Mouse (Mus musculus) spleen, adult 2 months (tissue): Measurements from ENCODE around the gene Smarca4. TPM values are rescaled to one million over a fixed set of nuclear protein-coding genes. Genes with fewer than 3 reads are reported as not detected.

Experiments used
- DNase-seq, 2 experiments: peaks; one replicate each; pipeline versions ENCODE4 v3.0.0 to v3.0.0-alpha.2; 2012 to 2021; ENCODE audit warnings: low spot score in 2 of 2, low read depth in 1 of 2
- H3K27ac ChIP-seq: fragments of 200-500 bp; 2 replicates; pipeline ENCODE4 v1.5.1; 2012; ENCODE audit warnings: low read length, inconsistent platforms; ENCODE audit not compliant: insufficient read depth
- H3K27me3 ChIP-seq: fragments of 200-500 bp; 2 replicates; pipeline ENCODE4 v1.6.1; 2012; ENCODE audit warnings: mild to moderate bottlenecking, moderate library complexity, low read length, inconsistent platforms; ENCODE audit not compliant: control insufficient read depth, insufficient read depth
- H3K36me3 ChIP-seq: fragments of 200-500 bp; 2 replicates; pipeline ENCODE4 v1.6.1; 2012; ENCODE audit warnings: mild to moderate bottlenecking, low read length, inconsistent platforms; ENCODE audit not compliant: control insufficient read depth, insufficient read depth
- H3K4me1 ChIP-seq: fragments of 200-500 bp; 2 replicates; pipeline ENCODE4 v1.6.1; 2011; ENCODE audit warnings: inconsistent platforms; ENCODE audit not compliant: control insufficient read depth, insufficient read depth, insufficient read length
- H3K4me3 ChIP-seq: fragments of 200-500 bp; 2 replicates; pipeline ENCODE4 v1.5.1; 2011; ENCODE audit warnings: mild to moderate bottlenecking, inconsistent platforms; ENCODE audit not compliant: insufficient read depth, insufficient read length; ENCODE audit errors: extremely low read depth
- CTCF ChIP-seq: fragments of 200-500 bp; IDR thresholded peaks from 2 replicates; pipeline ENCODE4 v1.5.1; 2011; ENCODE audit warnings: mild to moderate bottlenecking, inconsistent platforms; ENCODE audit not compliant: insufficient read depth, insufficient read length, insufficient replicate concordance; ENCODE audit errors: extremely low read depth
- POLR2A ChIP-seq: fragments of 200-500 bp; IDR thresholded peaks from 2 replicates; pipeline ENCODE4 v1.6.1; 2011; ENCODE audit warnings: low read depth, low read length, inconsistent platforms
- WGBS: fragments of 180-500 bp; shearing (Covaris S2); methylation state at CpG from one replicate; pipeline ENCODE4 v1.1.7; 2018; 5-methylcytosine and 5-hydroxymethylcytosine counted together
- polyA plus RNA-seq: library from polyadenylated mRNA; depleted of rRNA; stranded (reverse); fragments of >200 nt; gene quantifications from 2 replicates; pipeline ENCODE4 v1.2.3, GENCODE M21; 2012

Smarca4 gene
- polyA plus RNA-seq, 1 experiment, result 30.2 TPM

DNA sequence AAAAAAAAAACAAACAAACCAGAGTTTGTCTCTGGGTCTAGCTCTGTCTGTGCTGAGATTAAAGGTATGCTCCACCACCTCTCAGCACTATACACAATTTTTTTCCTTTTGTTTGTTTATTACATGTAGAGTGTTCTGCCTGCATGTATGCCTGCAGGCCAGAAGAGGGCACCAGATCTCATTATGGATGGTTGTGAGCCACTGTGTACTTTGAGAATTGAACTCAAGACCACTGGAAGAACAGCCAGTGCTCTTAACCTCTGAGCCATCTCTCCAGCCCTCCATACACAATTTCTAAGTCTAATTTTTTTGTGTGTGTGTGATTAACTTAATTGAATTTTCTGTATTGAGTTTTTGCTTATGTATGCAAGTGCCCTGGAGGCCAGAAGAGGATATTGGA lies 10.6 kb downstream of the Smarca4 start:
- H3K4me1 ChIP-seq, result peaks cover 20% of the 10 kb centered on the region; the same call in 1 of the 2 replicates
- H3K4me3 ChIP-seq, result no peak overlapping the region
- peak overlapping the region; percentile 18; the same call in 1 of the 2 replicates for H3K27ac ChIP-seq
- no peak for DNase-seq
- H3K36me3 ChIP-seq, result no peaks in the 10 kb centered on the region
- no peaks in the 10 kb centered on the region for H3K27me3 ChIP-seq
- TF ChIP-seq POLR2A, result no peak
- TF ChIP-seq CTCF, result no peak

DNA sequence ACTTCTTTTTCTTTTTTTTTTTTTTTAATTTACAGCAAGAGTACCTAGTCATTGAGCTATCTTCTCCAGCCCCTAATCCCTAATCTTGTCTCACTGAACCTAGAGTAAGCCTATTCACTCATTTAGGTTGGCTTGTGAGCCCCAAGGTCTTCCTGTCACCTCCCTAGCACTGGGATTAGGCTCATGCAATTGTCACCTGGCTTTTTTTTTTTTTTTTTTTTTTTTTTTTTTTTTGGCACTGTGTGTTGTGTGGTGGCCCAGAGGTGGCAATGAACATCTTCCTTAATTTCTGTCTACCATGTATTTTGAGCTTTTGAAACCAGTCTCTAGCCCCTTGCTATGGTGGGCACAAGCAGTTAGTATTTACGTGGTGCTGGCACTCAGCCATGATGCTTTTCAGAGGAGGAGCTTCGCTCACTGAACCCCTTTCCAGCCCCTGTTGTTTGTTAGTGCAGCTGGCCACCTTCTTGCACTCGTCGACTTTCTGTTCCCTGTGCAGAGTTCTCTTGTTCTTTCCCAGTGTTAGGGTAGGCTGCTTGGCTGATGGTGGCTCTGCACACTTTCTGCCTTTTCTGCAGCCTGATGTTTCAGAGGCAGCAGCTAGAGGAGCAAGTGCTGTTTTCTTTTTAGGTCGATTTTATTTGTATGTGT lies 11.3 kb downstream of the Smarca4 start:
- 32% methylated on average over 5 of the region's 5 CpGs for WGBS
- no peak overlapping the region for H3K4me3 ChIP-seq
- no peaks in the 10 kb centered on the region for H3K27me3 ChIP-seq
- peak overlapping the region; percentile 49 for H3K27ac ChIP-seq
- peaks cover 20% of the 10 kb centered on the region; the same call in 1 of the 2 replicates for H3K4me1 ChIP-seq
- H3K36me3 ChIP-seq, result no peaks in the 10 kb centered on the region
- TF ChIP-seq POLR2A, result no peak
- no peak for TF ChIP-seq CTCF
- peak in 1 of 2 experiments; percentile 32 for DNase-seq

DNA sequence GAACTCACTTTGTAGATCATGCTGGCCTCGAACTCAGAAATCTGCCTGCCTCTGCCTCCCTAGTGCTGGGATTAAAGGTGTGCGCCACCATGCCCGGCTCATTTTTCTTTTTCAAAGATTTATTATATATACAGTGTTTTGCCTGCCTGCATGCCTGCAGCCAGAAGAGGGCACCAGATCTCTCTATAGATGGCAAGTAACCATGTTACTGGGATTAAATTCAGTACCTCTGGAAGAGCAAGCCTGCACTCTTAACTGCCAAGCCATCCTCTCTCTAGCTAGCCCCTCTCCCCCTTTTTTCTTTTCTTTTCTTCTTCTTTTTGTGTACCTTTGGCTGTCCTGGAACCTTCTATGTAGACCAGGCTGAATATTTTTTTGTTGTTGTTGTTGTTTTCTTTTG lies 14.7 kb downstream of the Smarca4 start:
- DNase-seq, result peak in 1 of 2 experiments; percentile 38
- H3K36me3 ChIP-seq, result peaks cover 7% of the 10 kb centered on the region
- TF ChIP-seq POLR2A (no peak), CTCF (no peak)
- no peaks in the 10 kb centered on the region for H3K27me3 ChIP-seq
- peaks cover 9% of the 10 kb centered on the region; the same call in 1 of the 2 replicates for H3K4me1 ChIP-seq
- H3K4me3 ChIP-seq, result no peak overlapping the region
- WGBS, result 66% methylated on average over 3 of the region's 3 CpGs
- H3K27ac ChIP-seq, result no peak overlapping the region

DNA sequence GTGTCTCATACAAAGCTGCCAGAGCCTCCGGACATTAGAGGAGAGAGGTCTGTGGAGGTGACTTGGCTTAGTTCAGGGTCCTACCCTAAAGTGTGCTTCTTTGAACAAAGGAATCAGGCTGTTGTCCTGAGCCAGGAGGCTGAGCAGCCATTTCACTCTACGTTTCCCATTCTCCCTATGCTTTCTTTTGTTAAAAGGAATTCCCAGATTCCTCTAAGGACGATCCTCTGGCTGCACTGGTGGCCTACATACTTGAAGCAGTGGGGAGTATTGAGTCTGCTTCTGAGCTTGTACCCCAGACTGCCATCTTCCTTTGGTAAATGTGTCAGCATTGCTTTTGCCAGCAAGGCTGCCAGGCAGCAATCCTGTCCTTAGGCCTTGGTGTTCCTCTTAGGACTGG lies 17.1 kb downstream of the Smarca4 start:
- no peak for DNase-seq
- TF ChIP-seq POLR2A, result no peak
- no peak for TF ChIP-seq CTCF
- Histone ChIP-seq H3K27ac (no peak overlapping the region), H3K4me3 (no peak overlapping the region), H3K4me1 (no peaks in the 10 kb centered on the region), H3K36me3 (peaks cover 24% of the 10 kb centered on the region), H3K27me3 (no peaks in the 10 kb centered on the region)
- 91% methylated on average over 3 of the region's 3 CpGs for WGBS

DNA sequence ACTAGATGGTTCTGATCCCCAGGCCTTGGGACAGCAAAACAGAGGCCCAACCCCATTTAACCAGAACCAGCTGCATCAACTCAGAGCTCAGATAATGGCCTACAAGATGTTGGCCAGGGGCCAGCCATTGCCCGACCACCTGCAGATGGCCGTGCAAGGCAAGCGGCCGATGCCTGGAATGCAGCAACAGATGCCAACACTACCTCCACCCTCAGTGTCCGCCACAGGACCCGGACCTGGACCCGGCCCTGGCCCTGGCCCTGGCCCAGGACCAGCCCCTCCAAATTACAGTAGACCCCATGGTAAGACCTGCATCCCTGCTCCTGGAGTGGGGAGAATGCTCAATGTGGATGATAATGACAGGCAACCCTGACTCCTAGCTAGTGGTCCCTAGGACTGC lies 19.7 kb downstream of the Smarca4 start:
- H3K4me1 ChIP-seq, result no peaks in the 10 kb centered on the region
- peaks cover 41% of the 10 kb centered on the region for H3K36me3 ChIP-seq
- no peak overlapping the region for H3K27ac ChIP-seq
- no peak overlapping the region for H3K4me3 ChIP-seq
- TF ChIP-seq POLR2A (no peak), CTCF (no peak)
- no peaks in the 10 kb centered on the region for H3K27me3 ChIP-seq
- WGBS, result 91% methylated on average over 7 of the region's 7 CpGs
- no peak for DNase-seq

DNA sequence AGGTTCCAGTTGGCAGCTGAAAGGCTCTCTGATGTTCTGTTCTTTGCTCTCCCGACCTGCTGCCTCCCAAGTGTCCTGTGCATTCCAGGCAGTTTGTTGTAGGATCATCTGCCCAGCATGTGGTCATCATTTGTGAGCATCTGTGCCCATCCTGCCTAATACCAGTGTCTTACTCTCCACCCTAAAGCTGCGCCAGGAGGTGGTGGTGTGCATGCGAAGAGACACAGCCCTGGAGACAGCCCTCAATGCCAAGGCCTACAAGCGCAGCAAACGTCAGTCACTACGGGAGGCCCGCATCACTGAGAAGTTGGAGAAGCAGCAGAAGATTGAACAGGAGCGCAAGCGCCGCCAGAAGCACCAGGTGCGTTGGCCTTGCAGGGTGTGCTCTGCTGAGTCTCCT lies 23.1 kb downstream of the Smarca4 start:
- Histone ChIP-seq H3K4me3 (no peak overlapping the region), H3K36me3 (peaks cover 60% of the 10 kb centered on the region), H3K27ac (no peak overlapping the region), H3K27me3 (no peaks in the 10 kb centered on the region), H3K4me1 (no peaks in the 10 kb centered on the region)
- TF ChIP-seq CTCF (no peak), POLR2A (no peak)
- DNase-seq, result no peak
- 96% methylated on average over 11 of the region's 11 CpGs for WGBS

DNA sequence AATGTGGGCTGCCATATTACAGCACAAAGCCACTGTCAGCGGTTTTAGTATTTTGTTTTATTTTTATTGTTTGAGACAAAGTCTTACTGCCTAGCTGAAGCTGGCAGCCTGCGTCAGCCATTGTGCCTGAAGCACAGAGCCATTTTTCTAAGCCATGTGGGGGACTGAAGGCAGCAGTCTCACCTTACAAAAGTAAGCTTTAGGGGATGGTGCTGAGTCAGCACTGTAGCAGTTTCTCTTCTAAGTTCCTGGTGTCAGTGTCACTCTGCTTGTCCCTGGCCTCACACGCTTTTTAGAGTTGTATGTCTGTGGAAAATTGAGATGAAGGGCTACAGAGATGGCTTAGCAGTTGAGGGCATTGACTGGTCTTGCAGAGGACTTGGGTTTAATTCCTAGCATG lies 30.4 kb downstream of the Smarca4 start:
- Histone ChIP-seq H3K4me3 (no peak overlapping the region), H3K27ac (no peak overlapping the region), H3K4me1 (no peaks in the 10 kb centered on the region), H3K27me3 (no peaks in the 10 kb centered on the region), H3K36me3 (peaks cover 42% of the 10 kb centered on the region)
- no peak for DNase-seq
- 90% methylated on average over 3 of the region's 3 CpGs for WGBS
- TF ChIP-seq CTCF (no peak), POLR2A (no peak)
